Mouse (Mus musculus) embryonic facial prominence, embryonic 14.5 days (tissue): ENCODE measurements at regions not wholly inside any gene's neighbourhood (a gene's known extent, or its start where the extent isn't known, plus 50 kb on each side); places are given as distances from the start of the nearest gene placed in this dataset.
"Not testable (repeated sequence)": the region's sequence is repeated elsewhere in the genome, so short reads cannot be mapped to it uniquely, and the experiment has no call there.

Source experiments
- ATAC-seq: fragments of 200-750 bp; cut with Nextera tagmentation; 2 replicates; pipeline ENCODE4 v1.8.0; 2017; ENCODE audit warnings: low read depth, moderate number of reproducible peaks, moderate TSS enrichment
- DNase-seq: peaks from one replicate; pipeline ENCODE4 v3.0.0-alpha.2; 2015; ENCODE audit warnings: low spot score
- H3K27ac ChIP-seq: fragments of 300-500 bp; sonication (generic); replicated peaks from 2 replicates; pipeline ENCODE4 v1.5.1; 2014; ENCODE audit warnings: low read depth, mild to moderate bottlenecking, low read length, moderate library complexity
- H3K27me3 ChIP-seq: fragments of 300-500 bp; sonication (generic); replicated peaks from 2 replicates; pipeline ENCODE4 v1.6.1; 2014; ENCODE audit warnings: low read length; ENCODE audit not compliant: control insufficient read depth, insufficient read depth
- H3K36me3 ChIP-seq: fragments of 300-500 bp; sonication (generic); 2 replicates; pipeline ENCODE4 v1.6.1; 2014; ENCODE audit warnings: low read length, mixed read lengths; ENCODE audit not compliant: control insufficient read depth, insufficient read depth
- H3K4me1 ChIP-seq: fragments of 300-500 bp; sonication (generic); 2 replicates; pipeline ENCODE4 v1.6.1; 2014; ENCODE audit warnings: antibody characterized with exemption, low read length; ENCODE audit not compliant: control insufficient read depth, insufficient read depth
- H3K4me2 ChIP-seq: fragments of 300-500 bp; sonication (generic); 2 replicates; pipeline ENCODE4 v1.6.1; 2014; ENCODE audit warnings: low read depth, mild to moderate bottlenecking, low read length, moderate library complexity, mixed read lengths
- H3K4me3 ChIP-seq: fragments of 300-500 bp; sonication (generic); 2 replicates; pipeline ENCODE4 v1.5.1; 2014; ENCODE audit warnings: low read depth, mild to moderate bottlenecking, low read length
- H3K9ac ChIP-seq: fragments of 300-500 bp; sonication (generic); 2 replicates; pipeline ENCODE4 v1.6.1; 2014; ENCODE audit warnings: low read depth, mild to moderate bottlenecking, low read length, moderate library complexity, mixed read lengths
- H3K9me3 ChIP-seq: fragments of 300-500 bp; sonication (generic); 2 replicates; pipeline ENCODE4 v1.6.1; 2016; ENCODE audit warnings: low read length; ENCODE audit not compliant: control insufficient read depth
- WGBS: fragments of 180-500 bp; shearing (Covaris S2); extraction: QIAGEN DNeasy Blood & Tissue Kit; methylation state at CpG from one replicate; pipeline ENCODE4 v1.1.7; 2014; 5-methylcytosine and 5-hydroxymethylcytosine counted together

DNA sequence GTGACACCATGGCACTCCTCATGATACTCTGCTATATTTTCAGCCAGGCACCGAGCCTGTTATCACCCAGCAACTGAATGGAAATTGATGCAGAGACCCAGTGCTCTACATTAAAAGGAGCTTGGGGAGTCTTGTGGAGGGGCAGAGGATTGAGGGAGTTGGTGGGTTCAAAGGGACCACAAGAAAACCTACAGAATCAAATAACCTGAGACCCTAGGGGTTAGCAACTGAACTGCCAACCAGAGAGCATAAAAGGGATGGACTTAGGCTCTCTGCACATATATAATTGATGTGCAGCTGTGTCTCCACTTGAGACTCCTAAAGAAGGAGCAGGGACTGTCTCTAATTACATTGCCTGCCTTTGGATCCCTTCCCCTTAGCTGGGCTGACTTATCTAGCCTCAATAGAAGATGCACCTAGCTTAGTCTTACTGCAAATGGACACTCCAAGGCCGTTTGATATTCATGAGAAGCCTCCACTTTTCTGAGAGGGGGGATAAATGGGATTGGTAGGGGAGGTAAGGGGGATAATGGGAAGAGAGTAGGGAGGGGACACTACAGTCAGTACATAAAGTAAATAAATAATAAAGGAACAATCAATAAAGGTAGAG lies 991.1 kb downstream of the Basp1 start:
- Histone ChIP-seq H3K27me3 (no peaks in the 10 kb centered on the region), H3K36me3 (no peaks in the 10 kb centered on the region), H3K9ac (no peak overlapping the region), H3K4me3 (no peak overlapping the region), H3K4me1 (no peaks in the 10 kb centered on the region), H3K27ac (no peak overlapping the region), H3K4me2 (no peak overlapping the region), H3K9me3 (no peaks in the 10 kb centered on the region)
- DNase-seq (no peak), ATAC-seq (no peak)
- WGBS = 65% methylated on average over 2 of the region's 2 CpGs

DNA sequence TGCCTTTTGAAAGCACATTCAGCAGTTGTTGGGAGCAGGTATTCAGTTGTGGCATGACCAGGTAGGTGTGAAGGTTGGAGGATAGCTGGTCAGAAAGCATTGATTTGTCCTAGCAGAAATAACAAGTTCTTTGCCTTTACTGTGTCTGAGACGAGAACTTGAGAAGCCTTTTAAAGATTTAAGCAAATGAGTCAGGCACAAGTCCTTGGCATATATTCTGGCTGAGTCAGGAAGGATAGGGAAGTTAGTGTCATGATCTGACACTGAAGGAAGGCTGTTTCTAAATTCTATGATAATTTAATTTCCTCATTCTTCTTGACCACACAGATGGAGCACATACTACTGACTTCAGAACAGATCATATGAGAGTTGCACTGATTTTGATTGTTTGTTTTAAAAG lies 993.8 kb downstream of the Basp1 start:
- Histone ChIP-seq H3K36me3 (no peaks in the 10 kb centered on the region), H3K4me1 (no peaks in the 10 kb centered on the region), H3K4me2 (no peak overlapping the region), H3K27me3 (no peaks in the 10 kb centered on the region), H3K9ac (no peak overlapping the region), H3K27ac (no peak overlapping the region), H3K9me3 (no peaks in the 10 kb centered on the region), H3K4me3 (no peak overlapping the region)
- no peak for DNase-seq
- 71% methylated on average over 1 of the region's 1 CpGs for WGBS
- no peak for ATAC-seq

DNA sequence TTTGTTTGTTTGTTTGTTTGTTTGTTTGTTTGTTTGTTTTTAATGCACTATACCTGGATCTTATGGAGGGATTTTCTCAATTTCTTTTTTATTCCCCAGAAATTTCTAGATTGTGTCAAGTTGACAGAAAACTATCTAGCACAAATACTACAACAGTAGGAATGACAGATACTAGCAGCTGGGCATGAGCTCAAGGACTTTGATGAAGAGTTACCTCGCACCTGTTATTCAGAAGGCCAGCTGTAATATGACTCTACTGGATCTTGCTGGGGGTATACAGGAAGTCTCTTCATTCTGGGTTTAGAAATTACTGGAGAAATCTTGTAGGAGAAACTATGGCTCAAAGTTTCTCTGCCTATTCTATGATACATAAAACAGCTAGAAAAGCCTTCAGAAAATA lies 994.4 kb downstream of the Basp1 start:
- H3K9ac ChIP-seq = no peak overlapping the region

DNA sequence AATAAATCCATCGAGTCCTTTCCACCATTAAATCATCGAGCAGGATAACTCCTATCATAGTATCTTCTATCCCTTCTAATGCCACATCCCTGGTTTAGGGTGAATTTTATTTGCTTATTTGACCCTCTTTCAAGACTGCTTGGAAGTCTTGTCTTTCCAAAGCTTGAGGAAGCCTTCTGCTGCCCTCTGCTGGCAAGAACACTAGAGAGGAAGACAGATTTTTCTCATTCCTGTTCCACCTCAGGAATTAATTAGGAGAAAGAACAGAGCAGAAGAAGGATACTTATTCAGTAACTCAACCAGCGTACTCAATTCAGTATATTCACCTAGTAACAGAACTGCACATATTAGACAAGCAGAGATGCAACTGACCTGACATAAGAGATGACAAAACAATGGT lies 1005.9 kb downstream of the Basp1 start:
- H3K4me3 ChIP-seq = no peak overlapping the region
- no peak for ATAC-seq

More for the DNA sequence above, 994.4 kb downstream of the Basp1 start:
- Histone ChIP-seq H3K36me3 (no peaks in the 10 kb centered on the region), H3K4me1 (no peaks in the 10 kb centered on the region), H3K27ac (no peak overlapping the region), H3K4me2 (no peak overlapping the region), H3K4me3 (no peak overlapping the region), H3K27me3 (no peaks in the 10 kb centered on the region), H3K9me3 (no peaks in the 10 kb centered on the region)
- no peak for DNase-seq
- 69% methylated on average over 1 of the region's 1 CpGs for WGBS
- ATAC-seq = no peak

GRCm38 (mm10) chr15:24405305-24405704 lies 1008.3 kb downstream of the Basp1 start:
- H3K4me1 ChIP-seq = no peaks in the 10 kb centered on the region
- H3K36me3 ChIP-seq = no peaks in the 10 kb centered on the region
- WGBS = 53% methylated on average over 1 of the region's 1 CpGs
- DNase-seq = no peak
- H3K27ac ChIP-seq = no peak overlapping the region
- H3K4me2 ChIP-seq = no peak overlapping the region
- no peak overlapping the region for H3K9ac ChIP-seq
- no peak for ATAC-seq
- no peaks in the 10 kb centered on the region for H3K27me3 ChIP-seq
- H3K9me3 ChIP-seq = no peaks in the 10 kb centered on the region
- H3K4me3 ChIP-seq = no peak overlapping the region

More for the DNA sequence above, 1005.9 kb downstream of the Basp1 start:
- Histone ChIP-seq H3K9me3 (no peaks in the 10 kb centered on the region), H3K9ac (no peak overlapping the region), H3K4me2 (no peak overlapping the region), H3K27me3 (no peaks in the 10 kb centered on the region), H3K4me1 (no peaks in the 10 kb centered on the region), H3K27ac (no peak overlapping the region), H3K36me3 (no peaks in the 10 kb centered on the region)
- WGBS = 50% methylated on average over 3 of the region's 3 CpGs
- peak; percentile 64 for DNase-seq

DNA sequence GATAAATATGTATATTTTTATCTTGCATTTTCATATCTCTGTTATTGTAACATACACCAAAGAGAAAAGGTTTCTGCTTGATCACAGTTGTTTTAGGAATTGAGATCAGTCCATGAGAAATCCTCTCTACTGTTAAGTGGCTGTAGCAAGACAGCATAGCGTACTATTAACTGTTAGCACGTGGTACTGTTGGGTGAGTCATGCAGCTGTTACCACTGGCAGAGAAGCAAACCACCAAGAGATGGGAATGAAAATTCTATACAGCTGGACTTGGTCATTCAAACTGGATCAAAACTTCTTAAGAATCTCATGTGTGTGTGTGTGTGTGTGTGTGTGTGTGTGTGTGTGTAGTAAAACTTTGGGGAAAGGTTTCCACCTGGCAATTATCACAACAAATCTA lies 1013.5 kb downstream of the Basp1 start:
- 76% methylated on average over 2 of the region's 2 CpGs for WGBS
- H3K27me3 ChIP-seq = no peaks in the 10 kb centered on the region
- H3K4me3 ChIP-seq = no peak overlapping the region
- ATAC-seq (no peak), DNase-seq (no peak)
- H3K9ac ChIP-seq = no peak overlapping the region
- no peaks in the 10 kb centered on the region for H3K9me3 ChIP-seq
- H3K4me2 ChIP-seq = no peak overlapping the region
- H3K36me3 ChIP-seq = no peaks in the 10 kb centered on the region
- no peak overlapping the region for H3K27ac ChIP-seq
- H3K4me1 ChIP-seq = no peaks in the 10 kb centered on the region

DNA sequence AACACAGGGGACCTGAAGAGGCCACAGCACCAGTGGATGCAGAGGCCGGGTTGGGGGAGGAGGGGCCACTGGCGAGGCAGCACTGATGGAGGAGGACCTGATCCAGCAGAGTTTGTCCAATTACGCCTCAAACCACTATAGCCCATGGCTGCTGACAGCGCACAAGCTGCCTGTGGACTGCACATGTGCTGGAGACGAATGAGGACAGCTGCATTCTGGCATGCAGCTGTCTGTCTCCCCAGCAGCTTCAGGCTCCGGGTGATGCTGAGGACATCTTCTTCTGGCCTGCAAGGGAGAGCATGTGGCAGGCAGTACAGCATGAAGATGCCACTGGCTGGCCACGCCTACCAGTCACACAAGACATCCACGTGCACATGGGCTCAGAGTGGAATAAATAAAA lies 1055.2 kb downstream of the Basp1 start:
- Histone ChIP-seq H3K36me3 (no peaks in the 10 kb centered on the region), H3K4me2 (no peak overlapping the region), H3K9ac (no peak overlapping the region), H3K9me3 (no peaks in the 10 kb centered on the region), H3K27ac (no peak overlapping the region), H3K4me1 (no peaks in the 10 kb centered on the region), H3K4me3 (no peak overlapping the region), H3K27me3 (no peaks in the 10 kb centered on the region)
- WGBS = 82% methylated on average over 8 of the region's 8 CpGs
- ATAC-seq = no peak
- DNase-seq = peak; percentile 2

- WGBS = 70% methylated on average over 1 of the region's 1 CpGs
- ATAC-seq (no peak), DNase-seq (no peak)
- Histone ChIP-seq H3K4me2 (no peak overlapping the region), H3K9ac (no peak overlapping the region), H3K27me3 (no peaks in the 10 kb centered on the region), H3K9me3 (no peaks in the 10 kb centered on the region), H3K36me3 (no peaks in the 10 kb centered on the region), H3K27ac (no peak overlapping the region), H3K4me1 (no peaks in the 10 kb centered on the region), H3K4me3 (no peak overlapping the region)
Observed at GRCm38 (mm10) chr15:24348975-24349560, 1064.5 kb downstream of the Basp1 start.

DNA sequence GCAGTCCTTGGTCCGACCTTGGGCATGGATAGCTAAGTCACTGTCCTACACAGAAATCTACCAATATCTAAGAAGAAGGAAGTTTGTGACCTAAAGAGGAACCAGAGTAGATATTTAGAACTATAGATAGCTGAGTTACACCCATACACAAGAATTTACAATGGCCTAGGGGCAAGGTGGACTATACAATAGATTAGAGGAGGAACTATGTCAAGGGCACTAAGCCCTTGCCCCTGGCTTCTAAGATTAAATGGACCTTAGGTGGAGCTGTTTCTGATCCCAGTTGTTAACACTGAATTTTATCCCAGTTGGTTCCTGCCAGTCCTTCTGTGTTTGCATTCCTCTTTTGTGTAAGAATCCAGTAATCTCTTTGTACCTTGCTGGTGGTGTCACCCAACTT lies 1077.7 kb downstream of the Basp1 start:
- not testable (repeated sequence) for H3K4me1 ChIP-seq, DNase-seq, H3K27ac ChIP-seq, H3K27me3 ChIP-seq, ATAC-seq, H3K4me3 ChIP-seq, H3K4me2 ChIP-seq, H3K36me3 ChIP-seq, H3K9me3 ChIP-seq, H3K9ac ChIP-seq
- 91% methylated on average over 1 of the region's 1 CpGs for WGBS
